Mouse (Mus musculus): ENCODE data around the gene Fam185a.

- no peak for TF ChIP-seq CTCF (conservative IDR thresholded peaks at IDR 0.05; ENCODE audit: insufficient read depth, insufficient read length, low read depth, low read length)
- TF ChIP-seq POLR2A (IDR thresholded peaks at IDR 0.05; ENCODE audit: low read depth, low read length), result no peak
Measured at GRCm38 (mm10) chr5:21517562-21517961, 92.8 kb downstream of the Fam185a start.
